Mouse (Mus musculus) mesoderm, embryonic 11.5 days (tissue): ENCODE measurements at regions not wholly inside any gene's neighbourhood (a gene's known extent, or its start where the extent isn't known, plus 50 kb on each side); places are given as distances from the start of the nearest gene placed in this dataset.

Experiments used
- DNase-seq: peaks from one replicate; pipeline ENCODE4 v3.0.0-alpha.2; 2012; ENCODE audit warnings: low read depth, low spot score

GRCm38 (mm10) chr1:129219098-129219497, 54.0 kb upstream of the Thsd7b start:
- DNase-seq = no peak

DNA sequence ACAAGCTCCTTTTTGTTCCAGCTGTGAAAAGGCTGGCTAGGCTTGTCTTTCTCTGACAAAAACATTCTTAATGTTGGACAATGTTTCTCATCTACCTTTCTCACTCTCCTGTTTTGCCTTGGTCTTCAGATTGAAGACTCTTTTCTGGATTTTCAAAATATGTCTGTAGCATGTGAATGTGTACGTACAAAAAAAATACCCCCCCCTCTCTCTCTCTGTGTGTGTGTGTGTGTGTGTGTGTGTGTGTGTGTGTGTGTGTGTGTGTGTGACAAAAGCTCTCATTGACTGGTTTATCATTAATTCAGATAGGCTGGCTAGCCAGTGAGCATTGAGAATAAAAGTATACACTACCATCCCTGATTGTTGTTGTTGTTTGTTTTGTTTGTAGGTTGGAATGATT, 64.3 kb upstream of the Thsd7b start:
- no peak for DNase-seq

DNA sequence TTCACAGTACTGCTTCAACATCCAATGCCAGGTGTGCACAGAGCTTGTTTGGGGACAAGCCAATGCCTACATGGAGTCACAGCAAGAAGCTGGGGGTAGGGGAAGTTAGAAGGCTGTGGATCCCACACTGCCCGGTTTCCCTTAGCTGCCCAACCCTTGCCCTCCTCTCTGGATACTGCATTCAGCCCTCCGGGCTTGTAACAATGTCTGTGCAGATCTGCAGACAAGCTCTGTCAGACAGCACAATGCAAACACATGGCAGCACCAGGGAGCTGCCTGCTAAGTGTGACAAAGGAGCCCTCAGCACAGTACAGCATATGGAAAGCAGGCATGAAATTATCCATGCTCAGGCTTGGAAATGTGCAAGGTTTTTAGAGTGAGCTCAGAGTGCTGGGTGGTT, 64.7 kb upstream of the Thsd7b start:
- peak; percentile 59 for DNase-seq

- DNase-seq = no peak
Measured at GRCm38 (mm10) chr1:129207674-129208073, 65.4 kb upstream of the Thsd7b start.

DNA sequence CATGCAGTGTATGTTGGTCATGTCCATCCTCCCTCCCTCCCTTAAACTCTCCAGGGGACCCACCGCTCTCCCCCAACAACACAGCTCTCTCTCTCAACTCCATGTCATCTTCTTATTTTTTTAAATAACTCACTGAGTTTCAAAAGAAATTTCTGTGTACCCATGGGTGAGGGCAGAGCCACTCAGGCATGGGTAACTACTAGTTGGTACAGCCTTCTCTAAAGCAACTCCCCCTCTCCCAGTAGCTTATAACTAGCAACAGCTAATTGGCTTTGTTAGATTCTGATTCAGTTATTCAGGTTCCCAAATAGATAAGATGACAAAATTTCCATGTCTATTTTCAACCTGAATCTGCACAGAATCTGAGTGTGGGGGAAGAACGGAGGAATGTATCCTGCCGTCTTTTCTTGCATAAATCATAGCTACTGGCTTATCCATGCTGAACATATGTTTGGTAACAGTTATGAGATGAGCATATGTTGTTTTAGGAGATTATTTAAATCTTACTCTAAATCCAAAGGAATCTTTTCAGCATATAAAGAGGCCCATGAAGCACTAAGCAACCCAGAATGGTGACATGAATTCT, 92.8 kb upstream of the Thsd7b start:
- DNase-seq = no peak

- DNase-seq = no peak
Measured at GRCm38 (mm10) chr1:129169936-129170335, 103.2 kb upstream of the Thsd7b start.

DNA sequence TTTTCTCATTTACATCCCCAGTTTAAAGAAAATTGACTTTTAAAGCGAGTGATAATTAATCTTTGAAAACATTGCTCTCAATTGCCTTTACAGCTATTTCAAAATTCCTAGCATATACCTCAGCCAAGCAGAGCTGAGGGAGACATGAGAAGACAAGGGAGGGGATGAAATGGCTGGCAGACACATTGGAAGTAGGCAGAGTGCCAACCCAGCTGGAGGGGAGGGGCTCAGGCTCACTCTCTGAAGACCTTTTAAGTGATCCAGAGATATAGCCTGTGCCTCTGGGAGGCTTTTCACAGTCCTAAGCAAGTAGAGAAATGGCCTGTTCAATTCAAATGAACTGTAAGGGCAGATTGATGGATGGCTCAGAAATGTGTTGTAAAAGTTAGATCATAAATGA, 122.5 kb upstream of the Thsd7b start:
- DNase-seq = no peak

DNA sequence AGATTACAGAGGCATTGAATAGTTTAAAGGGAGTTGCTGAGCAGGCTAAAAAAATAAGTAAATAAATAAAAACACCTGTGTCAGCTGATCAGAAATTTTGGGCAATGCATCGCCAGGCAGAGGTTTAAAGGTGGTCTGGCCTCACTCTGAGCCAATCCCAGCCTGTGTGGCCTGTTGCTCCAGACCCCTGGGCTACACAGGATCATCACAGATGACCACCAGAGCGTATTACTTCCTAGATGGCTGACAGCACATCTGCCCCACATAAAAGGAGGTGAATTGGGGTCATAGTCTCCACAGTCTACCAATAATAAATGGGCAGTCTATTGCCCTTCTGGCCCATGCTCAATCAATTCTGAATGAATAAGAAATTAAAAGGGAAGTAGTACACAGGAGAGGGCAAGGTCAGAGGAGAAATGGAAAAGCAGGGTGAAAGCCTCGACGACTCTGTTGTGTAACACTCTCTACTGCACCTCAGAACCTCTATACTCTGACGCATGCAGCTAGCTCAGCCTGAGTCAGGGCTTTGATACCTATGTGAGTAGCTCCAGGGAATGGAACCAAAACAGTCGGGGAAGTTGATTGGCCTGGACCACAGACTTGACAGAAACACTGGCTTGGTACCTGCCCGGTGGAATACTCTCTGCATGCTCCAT, 124.2 kb upstream of the Thsd7b start:
- peak; percentile 23 for DNase-seq

DNA sequence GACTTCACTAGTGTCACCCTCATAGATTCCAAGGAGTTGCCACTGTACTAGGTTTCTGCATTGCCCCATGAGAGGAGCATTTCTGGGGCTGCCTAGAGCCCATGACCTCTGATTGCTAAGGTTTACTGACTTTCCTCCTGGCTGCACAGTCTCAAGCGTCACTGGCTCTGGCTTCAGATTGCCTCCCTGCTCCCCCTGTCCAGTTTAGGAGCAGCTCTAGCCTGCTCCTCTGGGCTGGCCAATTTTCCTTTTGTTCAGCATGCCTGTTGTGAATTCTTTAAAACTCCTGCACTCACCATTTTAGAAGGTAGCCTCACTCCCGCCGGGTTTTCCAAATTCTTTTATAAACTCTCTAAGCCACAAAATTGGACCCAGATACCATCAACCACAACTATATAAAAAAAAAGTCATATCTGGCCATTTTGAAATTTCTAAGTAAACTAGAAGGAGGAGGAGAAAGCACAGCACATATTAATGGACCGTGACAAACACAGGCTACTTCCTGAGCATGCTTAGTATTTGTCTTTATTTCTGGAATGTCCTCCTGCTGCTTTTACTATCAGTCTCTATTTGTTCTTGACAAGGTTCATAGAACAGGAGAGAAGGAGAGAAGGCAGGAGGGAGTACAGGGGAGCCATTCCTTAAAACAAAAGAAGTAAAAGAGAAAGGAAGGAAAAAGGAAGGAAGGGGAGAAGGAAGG, 126.6 kb upstream of the Thsd7b start:
- peak; percentile 11 for DNase-seq

- DNase-seq = no peak
Measured at GRCm38 (mm10) chr1:129138783-129139182, 134.3 kb upstream of the Thsd7b start.

GRCm38 (mm10) chr1:129106961-129107557, 166.0 kb upstream of the Thsd7b start:
- DNase-seq = no peak

DNA sequence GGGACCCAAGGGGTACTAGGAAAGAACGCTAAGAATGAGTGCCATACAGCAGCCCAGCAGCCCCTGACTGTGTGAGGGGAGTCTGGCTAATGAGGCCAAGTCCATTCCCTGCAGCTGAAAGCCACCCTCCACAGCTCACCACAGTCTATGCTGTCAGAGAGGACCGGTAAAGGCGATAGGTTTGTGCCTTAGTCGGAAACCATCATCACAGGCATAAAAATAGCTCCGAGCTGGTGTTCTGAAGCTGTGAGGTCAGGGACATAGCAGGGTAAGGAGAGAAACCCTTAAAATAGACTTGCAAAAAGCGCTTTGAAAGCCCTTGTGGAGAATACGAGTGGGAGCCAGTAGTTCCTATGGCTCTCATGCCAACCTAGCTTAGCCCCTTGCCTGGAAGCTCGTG, 172.1 kb upstream of the Thsd7b start:
- no peak for DNase-seq

- DNase-seq = no peak
Measured at GRCm38 (mm10) chr1:129078274-129078673, 194.8 kb upstream of the Thsd7b start.

- DNase-seq = no peak
Measured at GRCm38 (mm10) chr1:129057182-129057581, 215.9 kb upstream of the Thsd7b start.

DNA sequence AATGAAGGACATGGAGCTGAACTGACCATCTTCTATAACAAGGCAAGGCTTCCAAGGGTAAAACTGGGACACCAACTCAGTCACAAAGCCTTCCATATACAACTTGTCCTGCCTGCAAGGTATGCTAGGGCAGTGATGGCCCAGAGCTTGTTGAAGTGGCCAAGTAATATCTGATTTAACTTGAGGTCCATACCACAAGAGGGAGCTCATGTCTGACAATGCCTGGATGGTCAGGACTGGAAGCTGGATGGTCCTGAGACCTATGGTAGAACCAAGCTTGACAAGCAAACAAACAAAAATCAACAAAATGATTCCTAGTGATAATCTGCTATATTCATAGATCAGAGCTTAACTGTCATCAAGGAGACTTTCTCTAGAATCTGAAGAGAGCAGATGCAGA, 217.8 kb upstream of the Thsd7b start:
- no peak for DNase-seq

- DNase-seq = no peak
Measured at GRCm38 (mm10) chr1:129033707-129034106, 239.4 kb upstream of the Thsd7b start.

GRCm38 (mm10) chr1:129005899-129006298, 267.2 kb upstream of the Thsd7b start:
- DNase-seq = peak; percentile 5

GRCm38 (mm10) chr1:129002286-129002685, 270.8 kb upstream of the Thsd7b start:
- no peak for DNase-seq

- DNase-seq = no peak
Measured at GRCm38 (mm10) chr1:129001766-129002165, 271.3 kb upstream of the Thsd7b start.

- no peak for DNase-seq
Measured at GRCm38 (mm10) chr1:128999741-129000517, 273.2 kb upstream of the Thsd7b start.

- DNase-seq = no peak
Measured at GRCm38 (mm10) chr1:128994655-128995054, 278.4 kb upstream of the Thsd7b start.

DNA sequence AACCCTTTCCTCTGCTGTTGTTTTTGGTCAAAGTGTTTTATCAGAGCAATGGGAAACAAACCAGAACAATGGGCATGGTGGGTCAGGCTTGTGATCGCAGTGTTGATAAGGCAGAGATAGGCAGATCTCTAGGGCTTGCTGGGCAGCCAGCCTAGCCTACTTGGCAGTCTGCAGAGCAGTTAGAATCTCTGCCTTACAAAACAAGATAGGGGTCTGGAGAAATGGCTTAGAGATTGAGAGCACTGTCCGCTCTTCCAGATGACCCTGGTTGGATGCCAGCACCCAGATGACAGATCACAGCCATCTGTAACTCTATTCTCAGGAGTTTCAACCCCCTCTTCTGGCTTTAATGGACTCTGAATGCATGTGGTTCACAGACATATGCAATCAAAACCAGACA, 289.7 kb upstream of the Thsd7b start:
- DNase-seq = no peak
